Mouse (Mus musculus) megakaryocyte, embryonic 14.5 days (primary cell): ENCODE results near the gene Zbtb20.

Experiments used
- FLI1 ChIP-seq: IDR thresholded peaks from 2 replicates; pipeline ENCODE4 v1.6.1; 2012; ENCODE audit warnings: low read length, inconsistent platforms, mixed read lengths
- GATA1 ChIP-seq: IDR thresholded peaks from 3 replicates; pipeline ENCODE4 v1.6.1; 2012; ENCODE audit warnings: mixed read lengths, low read length, inconsistent platforms, borderline replicate concordance

DNA sequence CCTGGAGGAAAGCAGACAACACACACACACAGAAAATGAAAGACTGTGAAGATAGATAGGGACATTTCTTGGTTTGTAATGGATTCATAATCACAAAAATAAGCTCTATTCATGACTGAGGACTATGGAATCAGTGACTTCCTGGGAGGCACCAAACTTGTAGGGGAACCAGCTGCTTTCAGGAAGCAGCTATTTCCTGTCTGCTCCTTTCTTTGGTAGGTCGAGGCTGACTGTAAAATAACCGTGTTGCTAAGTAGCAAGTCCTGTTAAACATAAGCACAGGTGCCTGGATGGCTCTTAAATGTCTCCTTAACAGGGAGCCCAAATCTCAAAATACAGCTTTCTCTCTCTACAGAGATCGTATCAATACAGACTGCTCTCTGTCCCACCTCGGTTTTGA, 749.2 kb downstream of the Zbtb20 start:
- TF ChIP-seq GATA1 (no peak), FLI1 (no peak)
